ENCODE assay signal across 20 mouse cellular contexts in the genomic region with DNA sequence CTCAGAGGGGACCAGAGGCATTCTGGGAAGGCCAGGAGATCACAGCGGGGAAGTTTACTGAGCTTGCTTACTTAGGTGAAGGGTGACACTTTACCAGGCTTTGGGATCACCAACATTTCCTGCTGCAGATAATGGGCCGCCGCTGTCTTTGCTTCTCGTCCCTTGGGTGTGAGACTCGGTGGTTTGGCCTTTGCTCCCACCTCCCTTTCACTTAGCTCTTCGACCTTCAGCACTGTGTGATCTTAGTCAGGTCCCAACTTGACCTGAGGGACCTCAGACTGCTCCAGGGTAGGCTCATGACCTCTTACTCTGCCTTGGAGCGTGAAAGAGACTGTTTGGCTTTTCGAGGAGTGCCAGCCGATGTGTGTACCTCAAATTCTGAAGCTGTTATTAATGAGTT. TPM values are rescaled to one million over a fixed set of nuclear protein-coding genes. Genes with fewer than 3 reads are reported as not detected.
A peak's percentile ranks its signal among the peaks of the same experiment; 100 is the strongest.
DNase-seq lines count a peak whose midpoint lies in the region; ATAC-seq and TF ChIP-seq lines count a peak whose summit lies in the region.
"Had no signal": no experiment of that assay in that cellular context is flagged by ENCODE, and none has a peak within 500 bp of the region (broad histone marks: within the 10 kb centered on the region; RNA-seq: fewer than 3 reads in every experiment).

No protein-coding gene starts in this region.

- H3K9me3 ChIP-seq in intestine, embryonic 15.5 days = no peaks in the 10 kb centered on the region
- H3K9me3 ChIP-seq in hindbrain, embryonic 11.5 days (ENCODE audit: control insufficient read depth, low read length) = no peaks in the 10 kb centered on the region
- H3K9me3 ChIP-seq in liver, postnatal 0 days (ENCODE audit: low read length) = no peaks in the 10 kb centered on the region
- H3K9me3 ChIP-seq: embryonic facial prominence, embryonic 10.5 days; forebrain, embryonic 13.5 days; heart, embryonic 10.5 days; hindbrain, embryonic 13.5 days had no signal

- peak; percentile 29; the same call in 1 of the 2 replicates for ATAC-seq in intestine, embryonic 15.5 days
- ATAC-seq in hindbrain, embryonic 11.5 days (ENCODE audit: low FRiP score) = no peak
- no peak for ATAC-seq in liver, postnatal 0 days
- ATAC-seq: forebrain, embryonic 13.5 days; forebrain, postnatal 0 days; hindbrain, postnatal 0 days had no signal

- no peak for TF ChIP-seq POLR2A in small intestine, adult 2 months (IDR thresholded peaks at IDR 0.05; ENCODE audit: low read depth, low read length)

- TF ChIP-seq CTCF in small intestine, adult 2 months (IDR thresholded peaks at IDR 0.05; ENCODE audit: extremely low read depth, insufficient read length, insufficient replicate concordance, low read depth, low read length) = no peak
- TF ChIP-seq CTCF in liver, postnatal 0 days (IDR thresholded peaks at IDR 0.05; ENCODE audit: low read depth) = no peak

- peaks cover 16% of the 10 kb centered on the region for H3K4me1 ChIP-seq in intestine, embryonic 15.5 days (replicated peaks)
- H3K4me1 ChIP-seq in small intestine, adult 2 months (ENCODE audit: control insufficient read depth, insufficient read depth, insufficient read length, low read length) = peaks cover 26% of the 10 kb centered on the region
- no peaks in the 10 kb centered on the region for H3K4me1 ChIP-seq in hindbrain, embryonic 11.5 days (replicated peaks; ENCODE audit: control insufficient read depth, insufficient read depth, low read length)
- H3K4me1 ChIP-seq in liver, postnatal 0 days (ENCODE audit: insufficient read depth) = peaks cover 19% of the 10 kb centered on the region

- no peak overlapping the region for H3K9ac ChIP-seq in intestine, embryonic 15.5 days
- H3K9ac ChIP-seq in hindbrain, embryonic 11.5 days (ENCODE audit: low read depth, low read length) = no peak overlapping the region
- no peak overlapping the region for H3K9ac ChIP-seq in liver, postnatal 0 days (replicated peaks)
- H3K9ac ChIP-seq: forebrain, embryonic 13.5 days; forebrain, postnatal 0 days; hindbrain, embryonic 13.5 days had no signal

- H3K27me3 ChIP-seq in intestine, embryonic 15.5 days (replicated peaks) = peaks cover 26% of the 10 kb centered on the region
- no peaks in the 10 kb centered on the region for H3K27me3 ChIP-seq in small intestine, adult 2 months (ENCODE audit: control insufficient read depth, insufficient read depth, low read length)
- H3K27me3 ChIP-seq in hindbrain, embryonic 11.5 days (ENCODE audit: control insufficient read depth, insufficient read depth, low read length) = peaks cover 36% of the 10 kb centered on the region
- peaks cover 33% of the 10 kb centered on the region for H3K27me3 ChIP-seq in liver, postnatal 0 days (ENCODE audit: insufficient read depth, low read length)

- no peak overlapping the region for H3K4me3 ChIP-seq in intestine, embryonic 15.5 days (replicated peaks)
- H3K4me3 ChIP-seq in small intestine, adult 2 months (ENCODE audit: low read depth, low read length) = no peak overlapping the region
- no peak overlapping the region for H3K4me3 ChIP-seq in hindbrain, embryonic 11.5 days (ENCODE audit: low read depth, low read length)
- no peak overlapping the region for H3K4me3 ChIP-seq in liver, postnatal 0 days (ENCODE audit: low read depth, low read length)
- H3K4me3 ChIP-seq: embryonic facial prominence, embryonic 10.5 days; forebrain, embryonic 13.5 days; heart, embryonic 10.5 days; hindbrain, embryonic 13.5 days had no signal

- H3K36me3 ChIP-seq in intestine, embryonic 15.5 days = no peaks in the 10 kb centered on the region
- peaks cover 1% of the 10 kb centered on the region for H3K36me3 ChIP-seq in small intestine, adult 2 months (ENCODE audit: control insufficient read depth, insufficient read depth, low read length)
- no peaks in the 10 kb centered on the region for H3K36me3 ChIP-seq in hindbrain, embryonic 11.5 days (ENCODE audit: control insufficient read depth, insufficient read depth, low read length)
- H3K36me3 ChIP-seq in liver, postnatal 0 days (replicated peaks; ENCODE audit: insufficient read depth, low read length) = no peaks in the 10 kb centered on the region
- H3K36me3 ChIP-seq: embryonic facial prominence, embryonic 10.5 days; heart, embryonic 10.5 days; hindbrain, embryonic 13.5 days had no signal

- peak; percentile 7 for DNase-seq in thymus, postnatal 4 days
- no peak for DNase-seq in thymus, postnatal 25 days
- DNase-seq in hindbrain, embryonic 11.5 days (ENCODE audit: low spot score) = no peak
- no peak for DNase-seq in ovary, postnatal 10 days (ENCODE audit: low spot score)
- DNase-seq in liver, postnatal 0 days = no peak
- DNase-seq: adrenal gland, postnatal 25 days; cerebellum, adult 18-20 months; cerebellum, postnatal 10 days; forebrain, postnatal 0 days; gastrocnemius, postnatal 36 days; heart, adult 18-20 months; heart, postnatal 10 days; heart, postnatal 4 days had no signal

- whole genome bisulfite sequencing in intestine, embryonic 15.5 days = 52% methylated on average over 9 of the region's 9 CpGs
- 28% methylated on average over 9 of the region's 9 CpGs for WGBS in small intestine, adult 2 months
- 43% methylated on average over 9 of the region's 9 CpGs for WGBS in hindbrain, embryonic 11.5 days
- WGBS in liver, postnatal 0 days (ENCODE audit: insufficient replicate concordance) = 44% methylated on average over 9 of the region's 9 CpGs

- TF ChIP-seq EP300 in liver, postnatal 0 days (IDR thresholded peaks at IDR 0.05; ENCODE audit: low read depth) = no peak

- no peak overlapping the region for H3K4me2 ChIP-seq in intestine, embryonic 15.5 days (replicated peaks)
- no peak overlapping the region for H3K4me2 ChIP-seq in hindbrain, embryonic 11.5 days (replicated peaks; ENCODE audit: low read depth, low read length)
- no peak overlapping the region for H3K4me2 ChIP-seq in liver, postnatal 0 days (ENCODE audit: low read depth, low read length)
- H3K4me2 ChIP-seq: forebrain, embryonic 13.5 days; hindbrain, embryonic 13.5 days had no signal

- no peak overlapping the region for H3K27ac ChIP-seq in intestine, embryonic 15.5 days
- peak overlapping the region; percentile 72 for H3K27ac ChIP-seq in small intestine, adult 2 months (ENCODE audit: insufficient read depth, low read depth, low read length)
- H3K27ac ChIP-seq in hindbrain, embryonic 11.5 days (ENCODE audit: low read depth, low read length) = no peak overlapping the region
- no peak overlapping the region for H3K27ac ChIP-seq in liver, postnatal 0 days (ENCODE audit: low read depth)
- H3K27ac ChIP-seq: embryonic facial prominence, embryonic 10.5 days; forebrain, embryonic 13.5 days; heart, embryonic 10.5 days; hindbrain, embryonic 13.5 days; hindbrain, postnatal 0 days had no signal

RNA-seq across cellular contexts. Expression of gene Galnt6, which starts 1.9 kb away (rescaled TPM):
- 4.2 and 4.3 TPM in 2 replicates for polyA plus RNA-seq in intestine, embryonic 15.5 days (2015; fragmentation: Nextera tagmentation; extraction: Ambion mirVana)
- polyA plus RNA-seq in small intestine, adult 2 months (2012; rRNA removed) = 35.2 and 73.0 TPM in 2 replicates
- 0.14 and 0.15 TPM in 2 replicates for polyA plus RNA-seq in hindbrain, embryonic 11.5 days (2014; fragmentation: Nextera tagmentation; extraction: Ambion mirVana)
- polyA plus RNA-seq in liver, postnatal 0 days (2015; fragmentation: Nextera tagmentation; extraction: Ambion mirVana) = 1.3 and 1.6 TPM in 2 replicates

RNA-seq across cellular contexts. Expression of gene Slc4a8, which starts 30.5 kb away (rescaled TPM):
- 4.4 and 5.0 TPM in 2 replicates for polyA plus RNA-seq in intestine, embryonic 15.5 days (2015; fragmentation: Nextera tagmentation; extraction: Ambion mirVana)
- polyA plus RNA-seq in small intestine, adult 2 months (2012; rRNA removed) = 0.51 and 0.98 TPM in 2 replicates
- 6.6 and 9.0 TPM in 2 replicates for polyA plus RNA-seq in hindbrain, embryonic 11.5 days (2014; fragmentation: Nextera tagmentation; extraction: Ambion mirVana)
- polyA plus RNA-seq in liver, postnatal 0 days (2015; fragmentation: Nextera tagmentation; extraction: Ambion mirVana) = 1.0 and 1.1 TPM in 2 replicates

RNA-seq across cellular contexts. Expression of gene Cela1, which starts 43.4 kb away (rescaled TPM):
- polyA plus RNA-seq in intestine, embryonic 15.5 days (2015; fragmentation: Nextera tagmentation; extraction: Ambion mirVana) = 104 and 271 TPM in 2 replicates
- polyA plus RNA-seq in small intestine, adult 2 months (2012; rRNA removed) = 55.9 and 26,246 TPM in 2 replicates
- 0.99 and 1.7 TPM in 2 replicates for polyA plus RNA-seq in hindbrain, embryonic 11.5 days (2014; fragmentation: Nextera tagmentation; extraction: Ambion mirVana)
- polyA plus RNA-seq in liver, postnatal 0 days (2015; fragmentation: Nextera tagmentation; extraction: Ambion mirVana) = 29.5 and 31.5 TPM in 2 replicates

Comparison
In these comparisons a context has a peak if more than half of its experiments do, and no peak if none do; other contexts are left out.
1. RNA of gene Cela1, which starts 43.4 kb away (polyA plus RNA-seq): 104 to 271 TPM in intestine, embryonic 15.5 days, 55.9 to 26,246 TPM in small intestine, adult 2 months and 29.5 to 31.5 TPM in liver, postnatal 0 days; 0.99 to 1.7 TPM in hindbrain, embryonic 11.5 days; every median in the first group is over 10 times any median in the second.